Mouse (Mus musculus) left cerebral cortex, postnatal 4 days (tissue): Measurements from ENCODE around the gene Ms4a4c. TPM values are rescaled to one million over a fixed set of nuclear protein-coding genes. Genes with fewer than 3 reads are reported as not detected.
"Not testable (repeated sequence)": the region's sequence is repeated elsewhere in the genome, so short reads cannot be mapped to it uniquely, and the experiment has no call there.

Experiments
- DNase-seq: peaks from one replicate; pipeline ENCODE4 v3.0.0-alpha.2; 2022
- intact Hi-C: fragments of 180-260 bp; cut with DNase I; formaldehyde crosslinking; loops from one replicate; pipeline ENCODE4 v1.15.1; 2025
- total RNA-seq, 2 experiments: library from RNA; stranded (reverse); gene quantifications; 2 replicates each; pipeline ENCODE4 v1.2.3; 2021

Ms4a4c gene
- total RNA-seq = not detected

DNA sequence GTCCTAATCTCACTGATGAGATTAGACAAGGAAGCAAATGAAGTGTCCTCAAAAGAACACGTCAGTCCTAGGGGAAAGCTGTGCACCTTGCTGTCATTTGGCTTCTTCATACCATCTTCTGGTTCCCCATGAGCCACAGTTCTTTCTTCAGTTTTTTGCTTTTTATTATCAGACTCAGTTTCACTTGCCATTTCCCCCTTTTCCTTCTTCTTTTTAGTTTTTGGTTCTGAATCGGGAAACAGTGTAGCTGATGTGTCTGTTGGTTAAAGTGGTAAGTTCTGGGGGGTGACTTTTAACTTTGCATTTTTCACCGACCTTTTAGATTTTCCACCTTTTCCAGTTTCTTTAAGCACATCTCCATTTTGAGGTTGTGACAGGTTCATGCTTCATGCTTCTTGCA, at the start of gene Ms4a4c:
Ms4a4c (plus strand) TSS at position 244 of the 400 bp plus-strand sequence.
- no peak for DNase-seq
- intact Hi-C loops = no loop called here

DNA sequence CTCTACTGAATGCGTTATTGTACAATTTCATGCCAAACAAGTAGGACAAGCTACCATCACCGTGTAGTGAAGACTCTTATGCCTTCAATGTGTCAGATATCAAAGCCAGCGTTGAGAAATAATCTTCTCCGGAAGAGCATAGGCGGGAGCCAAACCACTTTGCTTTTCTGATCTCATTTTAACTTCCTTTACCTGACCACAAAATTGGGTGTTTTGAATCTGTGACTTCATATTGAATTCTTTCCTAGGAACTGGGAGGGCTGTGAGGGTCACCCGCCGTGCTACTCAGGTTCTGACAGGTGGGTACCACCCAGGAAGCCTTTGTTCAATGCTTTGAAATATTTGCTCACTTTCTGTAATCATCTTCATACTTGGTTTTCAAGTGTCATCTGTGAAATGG, 48.8 kb upstream of the Ms4a4c start:
- intact Hi-C loops = loop anchor here (5.0 to 10.0 kb wide), 2 partner anchors 247 to 409 kb away; partner anchors contain the start of gene Ms4a6d
- DNase-seq = no peak

- intact Hi-C loops = no loop called here
- no peak for DNase-seq
These were observed 44.5 kb upstream of the Ms4a4c start for GRCm38 (mm10) chr19:11360106-11360505.

- intact Hi-C loops = no loop called here
- no peak for DNase-seq
These were observed 42.6 kb upstream of the Ms4a4c start for GRCm38 (mm10) chr19:11362002-11362401.

DNA sequence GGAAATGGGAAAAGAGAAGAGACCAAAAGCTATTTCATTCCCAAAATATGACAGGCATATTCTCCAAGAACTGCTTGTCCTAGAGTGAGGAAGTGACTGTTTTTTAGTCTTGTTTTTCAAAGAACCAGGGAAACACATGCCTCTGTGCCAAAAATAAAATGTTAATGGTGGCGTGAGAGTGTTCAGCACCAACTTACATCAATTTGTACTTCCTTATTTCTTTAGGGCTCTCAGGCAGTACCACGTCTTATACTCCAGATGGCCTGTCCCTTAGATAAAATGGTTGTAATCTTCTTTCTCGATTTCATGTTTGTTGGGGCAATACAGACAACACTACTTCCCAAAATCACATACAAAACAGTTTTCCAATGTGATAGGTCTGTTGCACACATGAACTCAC, 36.3 kb upstream of the Ms4a4c start:
- intact Hi-C loops = no loop called here
- no peak for DNase-seq

GRCm38 (mm10) chr19:11371181-11371580, 33.4 kb upstream of the Ms4a4c start:
- intact Hi-C loops = no loop called here
- DNase-seq = no peak

DNA sequence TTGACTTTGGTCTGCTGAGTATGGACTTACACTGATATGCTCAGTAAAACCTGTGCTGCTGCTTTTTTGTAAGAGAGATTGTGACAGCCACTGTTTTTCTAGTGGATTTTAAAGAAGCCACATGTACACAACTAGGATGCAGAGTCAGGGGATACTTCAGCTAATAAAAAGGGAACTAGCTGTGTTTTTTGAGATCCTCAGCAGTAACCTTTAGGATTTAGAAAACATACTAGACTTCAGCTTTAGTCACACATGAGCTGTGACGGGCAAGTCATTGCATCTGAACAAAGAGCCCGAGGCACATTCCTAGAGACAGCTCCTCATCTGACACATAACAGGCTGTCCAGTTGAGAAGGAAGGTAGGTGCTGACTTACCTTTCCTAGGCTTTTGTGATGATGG, 29.3 kb upstream of the Ms4a4c start, which contains the start of gene Ms4a4a:
Ms4a4a (plus strand) TSS at position 251 of the 400 bp plus-strand sequence.
- intact Hi-C loops = no loop called here
- DNase-seq = no peak

GRCm38 (mm10) chr19:11376399-11376798, 28.2 kb upstream of the Ms4a4c start:
- no peak for DNase-seq
- intact Hi-C loops = no loop called here

DNA sequence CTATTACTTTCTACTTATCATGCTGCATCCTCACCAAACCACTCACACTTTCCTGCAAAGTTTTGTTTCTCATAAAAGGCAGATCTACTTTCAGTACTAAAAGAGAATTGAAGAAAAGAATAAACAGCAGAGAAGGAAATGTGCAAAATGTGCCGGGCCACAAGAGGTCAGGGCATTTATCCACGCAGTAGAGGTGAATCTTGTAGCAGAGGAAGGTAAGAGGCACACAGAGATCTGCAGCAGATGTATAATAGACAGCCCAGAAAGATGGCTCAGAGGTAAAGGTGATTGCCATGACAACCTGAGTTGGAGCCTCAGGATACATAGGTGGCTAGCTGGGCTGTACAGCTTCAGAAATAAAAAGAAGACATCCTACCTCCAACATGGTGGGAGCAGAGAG, 17.5 kb upstream of the Ms4a4c start:
- intact Hi-C loops = no loop called here
- no peak for DNase-seq

DNA sequence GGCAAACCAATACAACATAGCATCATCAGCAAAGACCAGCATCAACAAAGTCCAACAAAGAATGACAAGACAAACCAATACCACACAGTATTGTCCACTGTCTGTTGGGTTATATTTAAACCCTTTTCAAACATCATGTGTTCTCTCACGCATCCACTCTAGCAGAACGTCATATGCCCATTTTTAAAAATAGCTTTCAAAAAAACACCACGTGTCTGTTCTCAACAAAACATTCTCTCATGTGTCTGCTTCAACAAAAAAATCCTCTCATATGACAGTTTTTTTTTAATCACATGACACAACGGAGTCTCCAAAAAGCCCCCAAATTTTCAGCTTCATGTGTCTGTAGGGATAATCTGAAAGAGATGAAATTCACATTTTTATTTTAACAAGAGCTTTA, 16.9 kb upstream of the Ms4a4c start:
- DNase-seq = no peak
- intact Hi-C loops = no loop called here

DNA sequence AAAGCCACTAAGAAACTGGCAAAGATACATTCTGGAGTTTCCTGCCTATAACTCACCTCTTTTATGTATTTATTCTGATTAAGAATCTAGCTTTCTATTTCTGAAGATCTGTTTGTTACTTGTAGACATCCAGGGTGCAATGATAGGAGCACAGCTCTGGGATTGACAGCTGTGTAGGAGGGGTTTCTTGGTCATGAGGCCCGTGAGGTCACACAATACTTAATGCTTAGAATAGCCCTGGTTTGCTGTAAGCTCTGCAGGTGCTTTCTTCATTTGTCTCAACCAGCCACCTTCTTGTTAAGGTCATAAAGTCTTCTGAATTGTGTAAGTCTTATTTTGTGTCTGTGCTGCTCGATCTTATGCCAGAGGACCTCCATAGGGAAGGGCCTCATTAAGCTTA, 15.6 kb upstream of the Ms4a4c start:
- intact Hi-C loops = no loop called here

GRCm38 (mm10) chr19:11395769-11396168, 8.8 kb upstream of the Ms4a4c start:
- no peak for DNase-seq
- intact Hi-C loops = no loop called here

More for the DNA sequence above, 15.6 kb upstream of the Ms4a4c start:
- no peak for DNase-seq

- intact Hi-C loops = no loop called here
- no peak for DNase-seq
These were observed 2.9 kb downstream of the Ms4a4c start for GRCm38 (mm10) chr19:11407428-11407827.

- no peak for DNase-seq
- intact Hi-C loops = no loop called here
These were observed 4.0 kb downstream of the Ms4a4c start for GRCm38 (mm10) chr19:11408591-11408990.

DNA sequence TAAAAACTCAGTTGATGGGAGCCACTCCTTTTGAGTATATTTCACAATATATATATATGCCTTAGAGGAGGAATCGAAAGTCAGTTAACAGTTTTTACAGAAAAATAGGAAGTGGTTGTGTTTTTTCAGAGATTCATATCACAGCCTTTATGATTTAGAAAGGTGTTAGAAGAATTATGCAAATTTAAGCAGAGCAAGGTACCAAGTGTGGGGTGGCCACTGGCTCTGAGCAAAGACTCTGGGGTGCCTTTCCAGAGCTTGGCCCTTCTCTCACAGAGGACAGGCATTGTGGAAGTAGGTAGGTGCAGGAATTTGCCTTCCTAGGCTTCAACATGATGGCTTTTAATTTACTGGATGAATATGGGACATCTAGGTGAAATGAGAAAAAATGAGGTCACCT, 7.1 kb downstream of the Ms4a4c start:
- intact Hi-C loops = no loop called here
- DNase-seq = no peak

DNA sequence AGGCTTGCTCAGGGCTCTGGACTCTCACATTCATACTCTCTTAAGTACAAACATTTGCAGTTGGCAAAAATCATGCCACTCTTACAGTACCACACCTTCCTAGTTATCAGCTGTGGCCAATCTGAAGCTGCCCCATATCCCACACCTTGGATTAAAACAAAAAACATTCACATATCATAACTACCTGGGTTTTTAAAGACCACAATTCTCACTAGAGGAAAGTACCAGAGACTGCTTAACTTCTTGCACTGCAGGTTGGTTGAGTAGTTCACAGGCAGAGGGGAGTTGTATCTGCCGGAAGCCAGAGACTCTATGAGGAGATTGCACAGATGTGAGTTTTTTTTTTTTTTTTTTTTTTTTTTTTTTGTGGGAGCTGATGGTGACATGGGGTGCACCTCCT, 9.5 kb downstream of the Ms4a4c start:
- DNase-seq = no peak
- intact Hi-C loops = no loop called here

DNA sequence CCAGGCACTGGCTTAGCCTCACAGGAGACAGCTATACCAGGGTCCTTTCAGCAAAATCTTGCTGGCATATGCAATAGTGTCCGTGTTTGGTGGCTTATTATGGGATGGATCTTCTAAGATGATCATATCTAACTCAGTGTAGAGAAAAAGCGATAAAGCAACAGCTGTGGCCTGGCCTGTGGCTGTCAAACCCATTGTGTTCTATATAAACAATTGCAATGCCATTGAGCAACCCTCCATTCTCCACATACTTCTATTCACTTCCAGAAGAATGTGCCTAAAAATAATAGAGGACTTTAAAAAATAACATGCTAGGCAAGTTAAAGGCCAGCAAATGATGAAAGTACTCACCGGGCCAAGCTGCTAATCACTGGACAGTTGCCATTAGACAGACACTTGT, 11.0 kb downstream of the Ms4a4c start:
- no peak for DNase-seq
- intact Hi-C loops = no loop called here

DNA sequence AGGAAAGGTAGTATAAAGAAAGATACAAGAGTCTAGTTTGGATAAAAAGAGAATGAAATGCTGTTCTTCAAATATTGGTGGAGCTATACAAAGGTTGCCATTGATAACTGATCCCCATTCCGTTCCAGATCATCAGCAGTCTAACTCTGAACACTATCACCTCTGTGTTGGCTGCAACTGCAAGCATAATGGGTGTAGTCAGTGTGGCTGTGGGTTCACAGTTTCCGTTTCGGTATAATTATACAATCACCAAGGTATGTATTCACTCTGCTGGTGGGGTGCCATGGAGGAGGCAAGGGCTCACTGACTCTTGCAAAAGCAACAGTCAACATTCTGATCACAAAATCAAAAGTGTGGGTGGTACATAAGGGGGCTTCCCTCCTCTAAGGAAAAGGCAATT, 14.3 kb downstream of the Ms4a4c start:
- DNase-seq, intact Hi-C loops: not testable (repeated sequence)

DNA sequence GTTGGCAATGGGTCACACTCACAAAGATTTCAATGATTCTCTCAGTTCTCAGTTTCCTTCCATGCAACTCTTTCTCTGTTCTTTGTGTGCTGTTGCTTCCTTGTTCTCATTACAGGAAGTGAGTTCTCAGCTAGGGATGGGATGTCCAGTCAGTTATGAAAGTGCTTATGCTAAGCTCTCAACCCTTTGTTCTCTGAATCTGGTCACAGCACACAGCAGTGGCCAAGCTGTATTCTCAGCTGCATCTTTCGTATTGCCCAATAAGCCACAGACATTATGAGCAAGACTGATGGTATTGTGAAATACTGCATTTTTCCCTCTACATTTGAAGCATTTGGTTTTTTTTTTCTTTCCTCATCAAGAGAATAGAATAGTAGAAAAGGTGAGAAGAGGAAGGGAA, 26.6 kb downstream of the Ms4a4c start:
- intact Hi-C loops, DNase-seq: not testable (repeated sequence)

DNA sequence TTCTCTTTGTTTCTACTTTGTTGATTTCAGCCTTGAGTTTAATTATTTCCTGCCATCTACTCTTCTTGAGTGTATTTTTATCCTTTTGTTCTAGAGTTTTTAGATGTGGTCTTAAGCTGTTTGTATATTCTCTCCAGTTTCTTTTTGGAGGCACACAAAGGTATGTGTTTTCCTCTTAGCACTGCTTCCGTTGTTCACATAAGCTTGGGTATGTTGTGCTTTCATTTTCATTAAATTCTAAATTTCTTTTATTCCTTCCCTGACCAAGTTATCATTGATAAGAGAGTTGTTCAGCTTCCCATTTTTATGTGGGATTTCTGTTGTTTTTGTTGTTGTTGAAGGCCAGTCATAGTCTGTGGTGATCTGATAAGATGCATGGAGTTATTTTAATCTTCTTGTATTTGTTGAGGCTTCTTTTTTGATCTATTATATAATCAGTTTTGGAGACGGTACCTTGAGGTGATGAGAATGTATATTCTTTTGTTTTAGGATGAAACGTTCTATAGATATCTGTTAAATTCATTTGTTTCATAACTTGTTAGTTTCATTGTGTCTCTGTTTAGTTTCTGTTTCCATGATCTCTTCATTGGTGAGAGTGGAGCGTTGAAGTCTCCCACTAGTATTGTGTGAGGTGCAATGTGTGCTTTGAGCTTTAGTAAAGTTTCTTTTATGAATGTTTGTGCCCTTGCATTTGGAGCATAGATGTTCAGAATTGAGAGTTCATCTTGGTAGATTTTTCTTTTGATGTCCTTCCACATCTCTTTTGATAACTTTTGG, 30.7 kb downstream of the Ms4a4c start:
- intact Hi-C loops = no loop called here
- DNase-seq = no peak

DNA sequence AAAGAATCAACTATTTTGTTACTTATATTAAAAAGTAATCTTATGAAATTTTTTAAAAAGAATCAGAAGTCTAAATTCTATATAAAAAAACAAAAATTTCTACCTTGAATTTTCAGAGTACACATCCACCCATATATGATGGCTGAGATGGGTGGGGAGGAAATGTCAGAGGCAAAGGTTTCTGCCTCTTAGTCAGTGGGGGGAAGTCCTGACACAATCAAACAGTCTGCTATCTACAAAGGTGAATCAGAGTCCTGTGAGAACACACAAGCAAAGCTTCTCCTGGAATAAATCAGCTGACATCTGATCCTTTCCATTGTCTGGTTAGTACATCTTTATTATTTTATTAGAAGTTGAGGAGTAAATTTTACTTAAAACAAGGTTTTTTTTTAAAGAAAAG, 38.8 kb downstream of the Ms4a4c start, which contains the start of gene Ms4a4b:
Ms4a4b (plus strand) TSS at position 216 of the 400 bp plus-strand sequence.
- no peak for DNase-seq
- intact Hi-C loops = no loop called here

DNA sequence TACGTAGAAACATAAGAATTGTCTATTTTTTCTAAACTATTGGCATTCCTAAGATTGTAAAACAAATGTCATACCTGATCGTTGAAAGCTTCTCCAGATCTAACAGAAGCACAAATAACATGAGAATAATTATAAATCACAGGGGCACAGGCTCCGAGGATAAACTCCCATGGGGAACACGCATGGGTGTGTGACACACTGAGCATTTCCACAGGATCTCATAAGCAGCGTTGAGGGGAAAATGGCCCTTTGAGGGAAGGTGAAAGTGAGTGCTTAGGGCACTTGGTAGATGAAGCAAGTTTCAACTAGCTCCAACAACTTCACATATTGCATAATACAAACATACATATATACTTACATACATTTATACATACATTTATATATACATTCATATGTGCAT, 39.4 kb downstream of the Ms4a4c start:
- no peak for DNase-seq
- intact Hi-C loops = no loop called here

- no peak for DNase-seq
- intact Hi-C loops = no loop called here
These were observed 42.7 kb downstream of the Ms4a4c start for GRCm38 (mm10) chr19:11447238-11447637.
